Mouse (Mus musculus) C2C12 (cell line): ENCODE results near the gene Gm10283. TPM values are rescaled to one million over a fixed set of nuclear protein-coding genes. Genes with fewer than 3 reads are reported as not detected.
A peak's percentile ranks its signal among the peaks of the same experiment; 100 is the strongest.

Experiments
- H3K27me3 ChIP-seq: one replicate; pipeline ENCODE4 v1.6.1; 2011; ENCODE audit not compliant: control insufficient read depth, insufficient read depth, insufficient read length
- H3K36me3 ChIP-seq: one replicate; pipeline ENCODE4 v1.6.1; 2011; ENCODE audit not compliant: control insufficient read depth, insufficient read depth
- H3K4me3 ChIP-seq: one replicate; pipeline ENCODE4 v1.5.1; 2011; ENCODE audit warnings: mild to moderate bottlenecking, control low read depth; ENCODE audit not compliant: poor library complexity, insufficient read depth, severe bottlenecking
- H3K79me2 ChIP-seq: one replicate; pipeline ENCODE4 v1.6.1; 2011; ENCODE audit not compliant: control insufficient read depth, insufficient read depth
- H3K79me3 ChIP-seq: one replicate; pipeline ENCODE4 v1.6.1; 2011; ENCODE audit warnings: low read depth, control low read depth
- H3ac ChIP-seq: one replicate; pipeline ENCODE3; 2011; ENCODE audit warnings: low read depth; ENCODE audit not compliant: control insufficient read depth, insufficient read length
- CEBPB ChIP-seq: IDR thresholded peaks from one replicate; pipeline ENCODE4 v1.6.1; 2011; ENCODE audit warnings: low read depth, mild to moderate bottlenecking, control low read depth, moderate library complexity
- CTCF ChIP-seq: IDR thresholded peaks from one replicate; pipeline ENCODE4 v1.5.1; 2011; ENCODE audit not compliant: control insufficient read depth, insufficient read depth, insufficient read length
- FOSL1 ChIP-seq: IDR thresholded peaks from one replicate; pipeline ENCODE4 v1.8.0; 2011; ENCODE audit warnings: mild to moderate bottlenecking, low read length; ENCODE audit not compliant: poor library complexity, insufficient read depth, severe bottlenecking
- MAX ChIP-seq: IDR thresholded peaks from one replicate; pipeline ENCODE4 v1.6.1; 2011; ENCODE audit warnings: mild to moderate bottlenecking, control low read depth
- MYOD1 ChIP-seq: IDR thresholded peaks from one replicate; pipeline ENCODE4 v1.6.1; 2011; ENCODE audit warnings: low read depth; ENCODE audit not compliant: control insufficient read depth, insufficient read length
- MYOG ChIP-seq: IDR thresholded peaks from one replicate; pipeline ENCODE4 v1.6.1; 2011; ENCODE audit not compliant: control insufficient read depth, insufficient read length; ENCODE audit errors: extremely low read depth
- USF1 ChIP-seq: IDR thresholded peaks from one replicate; pipeline ENCODE4 v1.6.1; 2011; ENCODE audit warnings: low read depth, mild to moderate bottlenecking, control low read depth, moderate library complexity
- polyA plus RNA-seq: library from polyadenylated mRNA; unstranded; fragments of >200 nt; fragmentation: generic; extraction: Trizol; gene quantifications from one replicate; pipeline ENCODE4 v1.2.1, GENCODE M21; 2012; ENCODE audit warnings: missing spikeins

The Gm10283 gene
- polyA plus RNA-seq, 1 experiment: not detected

DNA sequence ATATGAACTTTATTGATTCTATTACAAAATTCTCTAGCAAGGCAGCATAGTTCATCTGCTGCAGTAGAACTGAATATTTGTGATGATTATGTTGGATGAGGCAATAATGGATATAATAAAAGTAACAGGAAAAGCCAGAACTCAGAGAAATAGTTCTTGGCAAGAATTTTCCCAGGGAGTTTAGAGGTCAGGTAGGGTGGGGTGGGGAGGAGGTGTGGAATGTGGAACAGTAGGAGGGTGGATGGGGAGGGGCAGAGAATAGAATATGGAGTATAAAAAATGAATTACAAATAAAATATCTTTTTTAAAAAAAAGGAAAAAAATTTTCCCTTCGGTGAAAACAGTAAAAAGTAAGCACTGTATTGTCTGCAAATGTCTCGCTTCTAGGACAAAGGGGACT is 11.1 kb downstream of the Gm10283 start:
- H3K79me3 ChIP-seq: no peaks in the 10 kb centered on the region
- no peaks in the 10 kb centered on the region for H3K27me3 ChIP-seq
- no peak for TF ChIP-seq USF1
- no peak for TF ChIP-seq MAX
- TF ChIP-seq CEBPB: no peak
- TF ChIP-seq CTCF: no peak
- TF ChIP-seq MYOG: no peak
- no peak overlapping the region for H3K4me3 ChIP-seq
- no peaks in the 10 kb centered on the region for H3K79me2 ChIP-seq
- no peaks in the 10 kb centered on the region for H3K36me3 ChIP-seq
- H3ac ChIP-seq: no peak overlapping the region

DNA sequence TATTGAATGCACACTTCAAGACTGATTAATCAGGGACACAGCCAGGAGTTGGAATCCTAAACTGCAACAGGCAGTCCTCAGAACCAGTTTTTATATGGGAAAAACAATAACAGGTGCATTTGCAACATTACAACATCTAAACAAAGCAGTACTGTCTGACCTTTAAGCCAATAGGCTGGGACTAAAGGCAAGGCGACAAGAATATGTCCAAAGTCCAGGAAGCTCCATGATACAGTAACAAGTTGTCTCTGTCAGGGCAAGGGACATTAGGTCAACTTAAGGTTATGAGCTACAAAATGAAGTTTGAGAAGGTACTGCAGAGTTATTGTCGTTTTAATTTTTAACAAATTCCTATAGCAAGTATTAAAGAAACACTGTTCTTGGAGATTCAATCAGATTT is 12.9 kb downstream of the Gm10283 start:
- TF ChIP-seq CTCF: no peak
- TF ChIP-seq CEBPB: no peak
- no peak for TF ChIP-seq MYOD1
- TF ChIP-seq MAX: no peak
- TF ChIP-seq MYOG: no peak
- TF ChIP-seq USF1: no peak
- TF ChIP-seq FOSL1: no peak
- Histone ChIP-seq H3K79me2 (no peaks in the 10 kb centered on the region), H3K79me3 (no peaks in the 10 kb centered on the region), H3K4me3 (no peak overlapping the region), H3ac (no peak overlapping the region), H3K27me3 (no peaks in the 10 kb centered on the region), H3K36me3 (no peaks in the 10 kb centered on the region)

DNA sequence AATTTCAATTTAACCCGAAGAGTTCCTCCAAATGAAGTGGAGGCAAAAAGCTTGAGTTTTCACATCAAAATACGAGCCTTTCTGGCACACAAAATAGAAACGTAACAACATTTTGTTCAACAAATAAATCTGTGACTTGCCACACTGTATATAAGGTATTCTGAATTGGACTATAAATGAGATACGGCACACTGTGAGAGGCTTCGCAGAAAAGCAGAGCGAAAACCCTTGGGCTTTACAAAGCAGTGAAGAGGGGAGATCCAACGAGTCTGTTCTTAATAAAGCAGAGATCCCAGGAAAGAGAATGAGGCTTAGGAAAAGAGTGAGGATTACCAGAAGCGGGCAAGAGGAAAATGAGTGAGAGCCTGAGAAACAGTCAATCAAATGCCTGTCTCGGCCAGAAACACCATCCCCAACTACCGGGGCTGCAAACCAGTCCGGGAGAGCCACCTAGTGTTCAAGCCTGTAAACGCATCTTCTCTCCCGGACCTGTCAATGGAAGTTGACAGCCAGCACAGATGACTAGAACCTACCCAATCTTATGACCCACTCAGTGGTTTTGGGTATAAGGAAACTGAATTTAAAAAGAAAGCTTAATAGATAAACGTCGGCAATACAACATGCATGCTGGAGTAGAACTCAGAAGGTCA is 36.2 kb downstream of the Gm10283 start:
- Histone ChIP-seq H3K79me2 (no peaks in the 10 kb centered on the region), H3K4me3 (no peak overlapping the region), H3ac (no peak overlapping the region), H3K36me3 (no peaks in the 10 kb centered on the region), H3K27me3 (no peaks in the 10 kb centered on the region), H3K79me3 (no peaks in the 10 kb centered on the region)
- TF ChIP-seq CTCF (peak; percentile 81), MAX (no peak)

DNA sequence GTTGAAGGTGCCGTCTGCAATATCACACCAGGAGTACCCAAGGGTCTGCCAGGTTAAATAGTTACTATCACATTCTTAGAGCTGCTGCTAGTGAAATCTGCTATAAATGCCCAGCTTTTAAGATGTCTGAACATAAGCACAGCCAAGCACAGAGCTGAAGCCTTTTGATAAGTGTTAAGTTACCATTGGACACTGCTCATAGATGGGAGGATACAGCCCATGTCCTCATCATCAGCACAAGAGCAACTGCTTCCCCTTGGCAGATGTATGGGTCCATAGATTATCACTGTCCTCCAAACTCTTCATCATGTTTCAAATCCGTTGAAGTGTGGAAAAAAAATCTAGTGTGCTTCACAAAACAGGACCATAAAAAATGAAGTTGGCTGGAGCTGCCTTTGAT is 53.7 kb downstream of the Gm10283 start:
- Histone ChIP-seq H3K79me3 (no peaks in the 10 kb centered on the region), H3K4me3 (no peak overlapping the region), H3K27me3 (no peaks in the 10 kb centered on the region), H3K79me2 (no peaks in the 10 kb centered on the region), H3K36me3 (no peaks in the 10 kb centered on the region), H3ac (no peak overlapping the region)
- TF ChIP-seq MAX: no peak
- TF ChIP-seq CTCF: no peak
- TF ChIP-seq MYOG: no peak
- no peak for TF ChIP-seq MYOD1

DNA sequence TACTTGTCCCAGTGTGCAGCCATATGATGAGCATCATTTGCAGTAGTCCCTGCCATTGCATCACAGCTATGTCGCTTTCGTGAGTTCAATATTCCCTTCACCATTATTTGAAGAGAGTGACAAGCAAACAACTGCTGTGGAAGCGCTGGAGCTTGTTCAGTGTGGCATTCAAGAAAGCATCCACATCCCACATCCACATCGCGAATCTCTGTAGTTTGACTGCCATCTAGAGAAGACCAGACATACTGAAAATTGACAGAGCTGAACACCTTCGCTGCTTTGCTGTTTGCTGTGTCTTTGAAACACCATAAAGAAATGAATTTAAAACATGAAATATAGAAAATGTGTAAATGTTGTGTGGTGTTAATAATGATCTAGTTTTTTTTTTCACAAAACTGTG is 58.0 kb downstream of the Gm10283 start:
- TF ChIP-seq MAX (no peak), FOSL1 (no peak), MYOG (no peak), USF1 (no peak), CEBPB (no peak), MYOD1 (no peak), CTCF (no peak)
- H3K79me2 ChIP-seq: no peaks in the 10 kb centered on the region
- H3K79me3 ChIP-seq: no peaks in the 10 kb centered on the region
- H3K27me3 ChIP-seq: no peaks in the 10 kb centered on the region
- H3K4me3 ChIP-seq: no peak overlapping the region
- no peak overlapping the region for H3ac ChIP-seq
- H3K36me3 ChIP-seq: no peaks in the 10 kb centered on the region

DNA sequence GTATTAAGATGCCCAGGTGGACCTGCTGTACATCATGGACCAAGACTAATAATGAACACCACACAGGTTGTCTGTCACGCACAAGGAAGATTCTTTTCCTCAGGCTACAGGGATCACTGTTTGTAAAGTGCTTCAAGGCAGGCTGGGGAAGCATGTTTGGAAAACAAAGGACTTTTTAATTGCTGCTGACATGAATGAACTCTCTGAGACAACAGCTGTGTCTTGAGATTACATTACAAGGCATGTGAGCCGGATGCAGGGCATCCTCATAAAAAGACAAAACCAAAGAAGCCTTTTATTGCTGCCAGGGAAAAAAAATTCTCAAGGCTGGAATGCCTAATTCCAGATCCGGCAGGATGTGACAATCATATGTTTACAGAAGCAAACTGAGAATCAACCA is 64.4 kb downstream of the Gm10283 start:
- H3K27me3 ChIP-seq: no peaks in the 10 kb centered on the region
- no peaks in the 10 kb centered on the region for H3K79me3 ChIP-seq
- H3K79me2 ChIP-seq: no peaks in the 10 kb centered on the region
- TF ChIP-seq USF1 (peak; percentile 10), MYOD1 (peak; percentile 91), CEBPB (no peak)
- H3K36me3 ChIP-seq: no peaks in the 10 kb centered on the region
- no peak overlapping the region for H3ac ChIP-seq
- H3K4me3 ChIP-seq: no peak overlapping the region
